7 mouse cellular contexts compared by ENCODE assay signal in the genomic region with DNA sequence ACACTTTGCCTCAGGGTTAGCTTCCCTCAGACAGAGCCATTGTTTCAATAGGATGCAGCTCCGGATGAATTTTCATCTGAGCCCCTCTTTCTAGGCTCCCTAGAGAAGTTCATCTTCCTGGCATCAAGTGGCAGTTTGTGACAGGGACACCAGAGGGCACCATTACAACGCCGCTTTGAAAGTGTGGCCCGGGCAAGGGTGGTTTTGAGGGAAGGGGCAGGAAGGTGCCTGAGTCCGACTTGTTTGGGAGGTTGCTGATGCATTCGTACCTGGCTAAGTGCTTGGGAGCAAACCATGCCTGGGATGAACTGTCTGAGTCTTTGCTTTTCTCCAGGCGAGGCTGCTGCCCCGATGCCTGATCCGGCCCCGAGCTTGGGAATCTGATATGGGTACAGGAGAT. TPM values are rescaled to one million over a fixed set of nuclear protein-coding genes. Genes with fewer than 3 reads are reported as not detected.
DNase-seq lines count a peak whose midpoint lies in the region; ATAC-seq lines count a peak whose summit lies in the region.
"Not testable (repeated sequence)": the region's sequence is repeated elsewhere in the genome, so short reads cannot be mapped to it uniquely, and the experiment has no call there.

No protein-coding gene starts in this region.

- ATAC-seq in hindbrain, embryonic 15.5 days (ENCODE audit: low FRiP score, low read depth), result peak; percentile 17; the same call in 1 of the 2 replicates

- not testable (repeated sequence) for H3K9me3 ChIP-seq in hindbrain, embryonic 15.5 days

- H3K4me2 ChIP-seq in hindbrain, embryonic 15.5 days, result not testable (repeated sequence)

- not testable (repeated sequence) for H3K27me3 ChIP-seq in hindbrain, embryonic 15.5 days

- WGBS in hindbrain, embryonic 15.5 days, result 45% methylated on average over 10 of the region's 10 CpGs

- peaks cover 42% of the 10 kb centered on the region for H3K4me1 ChIP-seq in hindbrain, embryonic 15.5 days (replicated peaks)

- H3K36me3 ChIP-seq in hindbrain, embryonic 15.5 days, result not testable (repeated sequence)

- DNase-seq in Muller cell, postnatal 12 days (ENCODE audit: inconsistent ontology term), result peak; percentile 74
- DNase-seq in cerebellum, postnatal 10 days, result peak; percentile 82 to 85
- peak; percentile 70 for DNase-seq in gastrocnemius, adult 18-20 months (ENCODE audit: low spot score)
- peak; percentile 69 to 77 for DNase-seq in layer of hippocampus, postnatal 10 days (ENCODE audit: low spot score in 2 of 2)
- DNase-seq in lung, postnatal 4 days, result peak; percentile 73 to 85
- DNase-seq in right cerebral cortex, postnatal 10 days (ENCODE audit: low spot score in 2 of 2), result peak; percentile 56 to 78

- H3K9ac ChIP-seq in hindbrain, embryonic 15.5 days, result not testable (repeated sequence)

- not testable (repeated sequence) for H3K4me3 ChIP-seq in hindbrain, embryonic 15.5 days

- not testable (repeated sequence) for H3K27ac ChIP-seq in hindbrain, embryonic 15.5 days (replicated peaks)

RNA-seq across cellular contexts. Expression of gene Rara, which starts 5.3 kb away (rescaled TPM):
- total RNA-seq in gastrocnemius, adult 18-20 months (2021), result 10 to 100 TPM; 12.9 to 13.2 TPM
- polyA plus RNA-seq in hindbrain, embryonic 15.5 days (2015; fragmentation: Nextera tagmentation; extraction: Ambion mirVana), result 11.4 and 16.8 TPM in 2 replicates
- total RNA-seq in layer of hippocampus, postnatal 10 days (2021), result 10 to 100 TPM; 21.7 to 24.0 TPM

RNA-seq across cellular contexts. Expression of gene Cdc6, which starts 14.7 kb away (rescaled TPM):
- under 1 TPM; 0.09 to 0.26 TPM for total RNA-seq in gastrocnemius, adult 18-20 months (2021)
- polyA plus RNA-seq in hindbrain, embryonic 15.5 days (2015; fragmentation: Nextera tagmentation; extraction: Ambion mirVana), result 5.5 and 6.0 TPM in 2 replicates
- 1 to 10 TPM; 1.1 to 2.2 TPM for total RNA-seq in layer of hippocampus, postnatal 10 days (2021)

RNA-seq across cellular contexts. Expression of gene Wipf2, which starts 58.9 kb away (rescaled TPM):
- total RNA-seq in gastrocnemius, adult 18-20 months (2021), result 1 to 10 TPM; 5.5 to 5.7 TPM
- 4.4 and 4.5 TPM in 2 replicates for polyA plus RNA-seq in hindbrain, embryonic 15.5 days (2015; fragmentation: Nextera tagmentation; extraction: Ambion mirVana)
- 10 to 100 TPM; 29.7 to 30.9 TPM for total RNA-seq in layer of hippocampus, postnatal 10 days (2021)

Comparison
In these comparisons a context has a peak if more than half of its experiments do, and no peak if none do; other contexts are left out.
1. RNA of gene Wipf2, which starts 58.9 kb away (total RNA-seq): 29.7 to 30.9 TPM in layer of hippocampus, postnatal 10 days; 5.5 to 5.7 TPM in gastrocnemius, adult 18-20 months; every median in the first group is over 4 times any median in the second.
2. Peak in every context shown above with its lines, with median percentiles within 50 percentile points of each other: DNase-seq.